Mouse (Mus musculus): ENCODE measurements around the gene Gm10644.
A peak's percentile ranks its signal among the peaks of the same experiment; 100 is the strongest.

Gene Gm10644

DNA sequence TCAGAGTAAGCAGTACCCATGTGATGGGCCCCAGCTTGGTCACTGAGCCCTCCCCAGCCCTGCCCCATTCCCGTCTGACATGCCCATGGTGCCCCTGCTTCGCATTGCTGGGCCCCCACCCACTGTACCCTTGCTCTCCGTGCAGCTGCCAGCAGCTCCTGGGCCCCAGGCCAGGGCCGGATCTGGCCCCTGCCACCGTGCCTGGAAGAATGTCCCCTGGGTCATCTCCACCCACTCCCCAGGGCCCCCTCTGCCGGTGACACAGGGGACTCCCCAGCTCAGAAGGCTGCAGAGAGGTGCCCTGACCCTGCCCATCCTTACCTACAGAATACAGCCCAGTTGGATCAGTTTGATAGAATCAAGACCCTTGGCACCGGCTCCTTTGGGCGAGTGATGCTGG, 25.8 kb upstream of the Gm10644 start:
- DNase-seq (ENCODE audit: low read depth, low spot score), result no peak

DNA sequence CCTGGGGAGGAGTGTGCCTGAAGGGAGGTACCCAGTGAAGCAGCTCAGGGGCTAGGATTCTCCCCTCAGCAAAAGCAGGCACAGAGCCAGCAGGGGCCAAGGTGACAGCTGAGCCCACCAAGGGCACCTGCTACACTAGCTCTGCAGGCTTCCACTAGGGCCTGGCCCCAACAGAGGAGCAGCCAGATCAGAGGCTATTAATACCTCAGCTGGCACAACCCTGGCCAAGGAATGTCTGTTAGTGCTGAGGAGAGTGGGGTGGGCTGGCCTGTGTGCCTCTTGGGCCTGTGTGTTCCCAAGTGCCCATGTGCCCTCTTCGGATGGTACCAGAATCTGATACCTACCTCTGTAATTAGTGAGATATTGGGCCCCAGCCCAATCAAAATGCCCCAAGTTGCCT, 25.2 kb upstream of the Gm10644 start:
- no peak for DNase-seq (ENCODE audit: low read depth, low spot score)

DNA sequence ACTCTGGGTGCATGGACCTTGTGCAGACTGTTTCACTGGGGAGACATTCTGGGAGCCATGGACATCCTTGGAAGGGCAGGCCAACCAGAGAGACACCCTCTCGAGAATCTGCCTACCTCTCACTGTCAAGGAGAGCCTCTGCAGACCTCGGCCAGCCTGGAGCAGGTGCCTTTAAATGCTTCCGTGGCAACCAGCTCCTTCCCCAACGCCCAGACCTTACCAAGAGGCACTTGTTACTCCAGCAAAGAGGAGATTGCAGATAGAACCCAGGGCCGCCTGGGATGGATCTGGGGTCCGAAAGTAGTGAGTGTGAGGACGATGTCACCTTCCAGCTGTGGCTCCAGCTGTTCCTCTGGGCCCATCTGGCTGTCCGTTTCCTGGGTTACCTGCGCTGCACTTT, 23.2 kb upstream of the Gm10644 start:
- no peak for DNase-seq (ENCODE audit: low read depth, low spot score)

DNA sequence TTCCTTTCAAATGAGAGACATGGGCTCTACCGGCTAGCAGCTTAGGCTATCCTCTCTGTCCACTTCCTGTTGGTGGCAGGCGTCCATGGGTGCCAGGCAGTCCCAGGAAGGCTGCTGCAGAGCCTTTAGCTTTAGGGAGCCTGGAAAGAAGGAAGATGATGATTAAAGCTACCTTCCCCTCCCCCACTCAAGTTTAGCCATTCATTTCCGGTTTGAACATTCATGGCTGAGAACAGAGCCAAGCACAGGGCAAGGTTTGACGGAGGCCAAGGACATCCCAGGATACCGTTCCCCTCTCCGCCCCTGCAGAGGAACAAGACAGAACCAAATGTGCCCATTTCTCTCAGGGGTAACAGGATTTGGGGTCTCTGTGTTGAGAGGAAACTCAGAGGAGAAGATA, 22.6 kb upstream of the Gm10644 start:
- DNase-seq (ENCODE audit: low read depth, low spot score), result no peak

DNA sequence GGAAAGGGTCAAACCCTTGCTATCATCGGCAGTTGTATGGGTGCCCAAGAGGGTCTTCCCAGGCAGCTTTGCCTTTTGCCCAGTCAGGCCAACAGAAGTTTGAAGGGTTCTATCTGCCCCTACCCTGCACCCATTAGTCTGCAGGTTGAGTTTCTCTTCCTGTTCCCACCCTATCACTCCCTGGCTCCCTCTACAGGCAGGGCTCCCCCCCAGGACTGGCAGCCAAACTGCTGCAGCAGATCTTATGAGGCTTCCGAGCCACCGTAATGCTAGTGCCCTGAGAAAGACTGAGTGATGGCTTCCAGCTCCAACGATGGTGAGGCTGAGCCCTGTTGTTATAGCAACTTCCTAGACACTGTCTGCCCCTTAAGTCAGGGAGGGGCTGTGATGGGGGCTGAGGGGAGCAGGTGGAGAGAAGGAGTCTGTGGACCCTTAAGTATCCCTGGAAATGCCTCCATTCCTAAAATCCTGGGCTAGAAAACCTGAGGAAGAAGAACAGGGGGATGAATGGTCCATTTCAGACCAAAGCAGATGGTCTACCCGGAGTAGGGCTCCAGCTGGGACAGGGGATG, 21.9 kb upstream of the Gm10644 start:
- DNase-seq (ENCODE audit: low read depth, low spot score), result no peak

DNA sequence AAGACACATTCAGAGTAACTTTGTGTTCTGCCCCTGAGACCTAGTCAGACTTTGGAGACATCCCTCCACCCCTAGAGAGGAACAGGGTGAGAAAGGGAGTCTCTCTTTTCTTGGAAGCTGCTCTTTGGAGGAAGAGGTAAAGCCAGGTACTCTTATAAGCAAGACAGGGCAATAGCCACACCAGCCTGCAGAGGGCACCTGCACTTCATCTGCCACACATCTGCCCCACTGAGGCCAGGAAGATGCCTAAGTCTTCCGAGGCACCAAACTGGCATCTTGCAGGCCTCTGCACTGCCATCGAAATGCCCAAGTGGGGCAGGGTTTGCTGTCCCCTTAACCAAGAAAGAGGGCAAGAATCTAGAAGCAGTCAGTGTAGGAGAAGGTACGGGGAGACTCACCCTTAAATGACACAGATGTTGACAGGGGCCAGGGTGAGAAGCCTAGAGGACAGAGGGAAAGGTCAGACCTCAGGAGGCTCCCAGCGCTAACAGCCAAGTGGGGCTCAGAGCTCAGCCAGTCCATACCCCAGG, 21.2 kb upstream of the Gm10644 start:
- DNase-seq (ENCODE audit: low read depth, low spot score), result no peak

DNA sequence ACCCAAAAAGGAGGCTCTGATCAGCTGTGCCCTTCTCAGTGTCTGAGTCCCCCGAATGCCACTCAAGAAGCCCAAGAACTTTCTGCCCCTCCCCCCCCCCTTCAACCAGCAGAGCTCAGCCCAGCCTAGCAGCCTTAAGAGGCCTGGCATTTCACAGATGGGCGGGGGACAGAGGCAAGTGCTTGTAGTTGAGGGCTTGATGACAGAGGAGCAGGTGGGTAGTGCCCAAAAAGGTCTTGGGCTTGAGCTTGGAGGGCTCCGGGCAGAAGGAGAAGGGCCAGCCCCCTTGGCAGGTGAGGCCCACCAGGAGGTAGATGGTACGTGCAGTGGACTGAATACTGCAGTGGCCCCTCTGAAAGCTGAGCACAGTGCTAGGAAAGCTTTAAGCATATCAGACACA, 19.5 kb upstream of the Gm10644 start:
- no peak for DNase-seq (ENCODE audit: low read depth, low spot score)

DNA sequence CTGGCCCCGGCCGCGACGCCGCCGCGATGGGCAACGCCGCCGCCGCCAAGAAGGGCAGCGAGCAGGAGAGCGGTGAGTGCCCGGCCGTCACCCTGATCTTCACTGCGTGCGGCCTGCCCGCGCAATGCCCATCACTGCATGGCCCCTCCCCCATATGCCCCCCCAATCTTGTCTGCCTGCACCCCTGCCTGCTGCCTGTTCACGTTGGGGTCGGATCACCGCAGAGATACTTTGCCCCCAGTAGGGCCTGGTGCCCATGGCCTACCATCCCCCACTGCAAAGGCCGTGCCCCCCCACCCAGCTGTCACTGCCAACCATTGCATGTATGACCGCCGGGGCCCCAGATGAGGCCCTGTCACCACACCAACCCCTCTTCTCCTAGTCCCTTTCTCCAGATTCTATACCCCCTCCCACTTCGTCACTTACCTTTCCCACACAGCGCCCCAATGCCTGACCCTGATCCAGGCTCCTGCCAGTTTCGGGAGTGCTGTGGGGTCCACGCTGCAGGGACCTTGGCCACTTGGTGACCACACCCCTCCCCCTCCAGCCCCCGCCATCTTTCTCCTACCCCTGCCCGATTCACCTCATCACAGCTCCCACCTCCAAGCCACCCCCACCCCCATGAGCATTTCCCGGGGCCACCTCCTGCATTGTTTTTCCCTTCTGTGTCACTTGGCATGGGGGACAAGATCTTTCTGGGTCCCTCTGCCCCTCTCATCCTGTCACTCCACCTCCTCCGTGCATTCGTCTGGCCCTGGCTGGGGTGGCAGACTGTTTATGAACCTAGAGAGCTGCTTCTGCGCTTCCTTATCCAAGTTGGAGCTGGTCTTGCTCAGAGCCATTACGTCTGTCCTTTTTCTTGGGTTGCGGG, 18.4 kb upstream of the Gm10644 start:
- no peak for DNase-seq (ENCODE audit: low read depth, low spot score)

DNA sequence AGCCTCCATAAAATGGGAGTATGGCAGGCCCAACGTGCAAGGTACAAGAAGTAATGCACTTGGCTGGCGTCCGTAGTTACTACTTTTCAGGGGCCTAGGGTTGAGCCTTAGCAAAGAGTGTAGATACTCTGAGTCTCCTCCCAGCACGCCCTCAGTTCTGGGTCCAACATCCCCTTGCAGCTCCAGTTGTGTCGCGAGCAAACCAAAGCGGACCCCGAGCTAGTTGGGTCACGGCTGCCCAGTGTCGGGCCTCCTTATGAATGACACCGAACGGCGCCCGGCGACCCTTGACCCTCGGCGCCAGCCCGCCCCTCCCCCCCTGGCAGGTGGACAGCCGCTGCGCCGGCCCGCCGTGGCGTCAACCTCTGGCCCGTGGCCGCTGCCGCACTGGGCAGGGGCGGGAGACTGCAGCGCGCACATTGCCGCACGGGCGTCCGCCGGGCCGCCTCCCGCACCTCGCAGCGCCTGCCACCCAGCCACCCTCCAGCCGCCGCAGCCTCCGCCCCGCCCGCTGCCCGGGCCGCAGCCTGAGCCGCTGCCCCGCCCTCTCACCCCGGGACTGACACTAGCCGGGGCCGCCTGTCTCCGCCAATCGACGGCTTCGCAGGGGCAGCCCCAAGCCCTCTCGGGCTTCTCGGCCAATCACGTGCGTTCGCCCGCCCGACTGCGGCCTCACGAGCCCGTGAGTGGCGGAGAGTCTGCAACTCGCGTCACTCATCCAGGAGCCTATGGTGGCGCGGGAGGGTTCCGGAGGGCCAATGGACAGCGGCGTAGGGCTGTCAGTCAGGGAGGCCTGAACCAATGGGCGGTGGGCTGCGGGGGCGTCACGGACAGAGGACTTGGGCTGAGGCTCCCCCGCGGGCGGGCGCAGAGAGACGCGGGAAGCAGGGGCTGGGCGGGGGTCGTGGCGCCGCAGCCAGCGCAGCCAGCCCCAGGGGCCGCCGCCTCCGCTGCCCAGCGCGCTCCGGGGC, 17.4 kb upstream of the Gm10644 start, which contains the start of gene Prkaca:
TSS of gene Prkaca (plus strand) at position 844 of the 971 bp plus-strand sequence.
- peak; percentile 99 for DNase-seq (ENCODE audit: low read depth, low spot score)

DNA sequence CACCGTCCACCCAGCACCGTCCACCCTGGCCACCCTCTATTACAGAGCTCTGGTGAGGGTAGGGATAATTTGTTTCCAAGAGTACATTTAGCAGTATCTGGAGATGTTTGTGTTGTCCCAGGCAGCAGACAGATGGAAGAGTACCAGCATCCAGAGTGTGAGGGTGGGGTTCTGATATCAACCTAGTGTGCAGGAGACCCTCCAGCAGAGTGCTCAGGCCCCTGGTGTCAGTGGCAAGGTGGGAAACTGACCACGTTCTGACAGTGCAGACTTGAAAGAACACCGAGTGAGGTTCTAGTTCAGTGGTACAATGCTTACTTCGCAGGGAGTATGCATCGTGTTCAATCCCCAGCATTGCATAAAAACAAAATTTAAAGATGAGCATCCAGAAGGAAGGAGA, 16.7 kb upstream of the Gm10644 start:
- no peak for DNase-seq (ENCODE audit: low read depth, low spot score)

DNA sequence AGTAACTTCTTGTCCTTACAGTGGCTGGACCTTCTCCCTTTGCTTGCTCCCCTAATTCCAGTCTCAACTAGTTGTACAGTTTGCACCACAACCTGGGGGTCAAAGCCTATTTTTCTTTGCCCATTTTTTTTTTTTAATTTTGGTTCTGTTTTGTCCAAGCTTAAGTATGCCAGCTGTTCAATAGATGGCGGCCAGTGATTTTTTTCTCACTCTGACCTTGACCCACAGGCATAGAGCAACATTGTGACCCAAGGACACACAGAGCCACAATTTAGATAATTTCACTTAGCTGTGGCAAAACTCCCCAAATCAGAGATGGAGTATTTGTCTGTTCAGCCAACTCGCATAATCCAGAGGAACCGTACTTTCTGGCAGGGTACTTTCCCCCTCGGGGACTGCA, 16.1 kb upstream of the Gm10644 start:
- no peak for DNase-seq (ENCODE audit: low read depth, low spot score)

DNA sequence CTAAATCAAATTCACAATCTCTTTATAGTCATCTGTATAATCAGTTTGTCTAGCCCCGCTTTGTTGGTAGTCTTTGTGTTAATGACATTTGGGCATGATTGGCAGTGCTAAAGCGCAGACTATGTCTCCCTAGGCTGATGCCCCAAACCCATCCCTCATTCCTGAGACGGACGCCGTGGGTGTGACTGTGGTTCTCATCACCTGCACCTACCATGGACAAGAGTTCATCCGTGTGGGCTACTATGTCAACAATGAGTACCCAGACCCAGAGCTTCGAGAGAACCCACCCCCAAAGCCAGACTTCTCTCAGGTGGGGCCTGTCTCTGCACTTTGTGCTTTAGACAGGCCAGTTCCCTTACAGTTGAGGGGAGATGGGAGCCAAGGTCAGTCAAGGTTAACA, 12.7 kb upstream of the Gm10644 start:
- DNase-seq (ENCODE audit: low read depth, low spot score), result no peak

DNA sequence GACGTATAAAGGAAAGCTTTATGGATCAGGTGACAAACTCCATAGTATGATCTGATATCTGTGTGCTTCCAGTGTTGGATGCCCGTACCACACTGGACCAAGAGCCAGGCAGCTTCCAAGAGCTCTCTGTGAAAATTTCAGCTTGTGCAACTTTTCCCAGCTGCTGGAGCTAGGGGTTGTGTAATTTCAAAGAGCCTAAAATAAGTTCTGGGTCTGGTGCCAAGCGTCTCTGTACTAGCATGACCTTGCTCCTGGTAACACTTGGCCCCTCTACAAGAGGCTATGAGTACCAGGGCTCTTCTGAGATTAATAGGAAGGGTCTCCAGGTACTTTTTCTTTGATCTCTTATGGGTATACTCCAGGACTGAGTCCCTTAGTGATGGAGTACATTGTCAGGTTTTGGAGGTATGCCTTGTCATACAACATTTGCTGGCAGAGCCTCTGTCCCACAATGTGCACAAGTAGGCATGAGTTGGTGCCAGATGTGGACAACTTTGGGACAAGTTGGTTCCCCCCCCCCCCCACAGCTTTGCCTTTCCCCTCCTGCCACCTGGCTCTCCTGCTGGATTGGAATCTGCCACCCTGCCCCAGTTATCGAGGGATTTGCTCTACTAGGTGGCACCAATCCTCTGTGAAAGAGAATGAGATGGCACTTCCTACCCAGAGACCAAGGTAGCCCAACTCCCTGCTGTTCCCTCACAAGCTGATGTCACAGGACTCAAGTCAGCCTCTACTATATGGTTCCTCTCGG, 9.2 kb upstream of the Gm10644 start:
- DNase-seq (ENCODE audit: low read depth, low spot score), result no peak

DNA sequence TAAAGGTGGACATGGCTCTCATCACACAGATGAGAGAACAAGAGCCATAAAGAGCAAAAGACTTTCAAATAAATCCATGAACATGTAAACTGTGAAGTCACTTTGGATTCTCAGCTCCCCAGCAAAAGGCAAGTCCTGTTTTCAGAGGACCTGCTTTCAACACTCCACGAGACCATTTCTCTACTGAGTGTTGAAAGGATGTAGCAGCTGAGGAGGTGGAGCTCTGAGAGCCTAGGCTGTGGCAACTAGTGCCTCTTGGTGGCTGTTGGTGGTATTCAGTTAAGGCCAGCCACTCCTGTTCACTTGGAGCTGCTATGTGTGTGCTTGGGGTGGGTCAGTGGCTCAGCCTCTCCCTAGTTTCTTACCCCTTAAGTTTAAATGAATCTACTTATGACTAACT, 1.8 kb upstream of the Gm10644 start:
- DNase-seq (ENCODE audit: low read depth, low spot score), result no peak

DNA sequence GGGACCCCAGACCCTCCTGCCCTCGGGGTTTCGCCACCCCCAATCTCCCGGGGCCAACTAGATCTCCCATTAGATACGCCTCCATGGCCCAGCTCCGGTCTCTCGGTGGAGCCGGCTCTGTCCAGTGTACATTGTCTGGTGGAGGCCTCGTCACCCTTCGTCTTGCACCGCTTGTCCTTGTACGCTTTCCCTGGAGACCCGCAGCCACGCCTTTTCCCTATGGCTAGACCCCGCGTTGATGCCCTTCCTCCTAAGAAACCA, 883 bp upstream of the Gm10644 start:
- DNase-seq (ENCODE audit: low read depth, low spot score), result no peak

DNA sequence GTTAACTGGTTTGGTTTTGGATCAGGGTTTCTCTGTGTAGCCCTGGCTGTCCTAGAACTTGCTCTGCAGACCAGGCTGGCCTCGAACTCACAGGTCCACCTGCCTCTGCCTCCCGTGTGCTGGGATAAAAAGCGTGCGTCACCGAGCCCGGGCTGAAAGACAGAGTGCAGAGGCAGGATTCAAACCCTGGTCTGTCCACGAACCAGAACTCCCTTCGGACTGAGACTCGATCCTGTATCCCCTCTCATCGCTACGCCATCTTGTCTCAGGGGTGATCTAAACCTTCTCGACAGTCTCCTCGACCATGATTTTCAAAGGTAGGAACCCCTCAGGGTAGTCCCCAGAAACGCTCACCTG, 278 bp downstream of the Gm10644 start:
- DNase-seq (ENCODE audit: low read depth, low spot score), result no peak

DNA sequence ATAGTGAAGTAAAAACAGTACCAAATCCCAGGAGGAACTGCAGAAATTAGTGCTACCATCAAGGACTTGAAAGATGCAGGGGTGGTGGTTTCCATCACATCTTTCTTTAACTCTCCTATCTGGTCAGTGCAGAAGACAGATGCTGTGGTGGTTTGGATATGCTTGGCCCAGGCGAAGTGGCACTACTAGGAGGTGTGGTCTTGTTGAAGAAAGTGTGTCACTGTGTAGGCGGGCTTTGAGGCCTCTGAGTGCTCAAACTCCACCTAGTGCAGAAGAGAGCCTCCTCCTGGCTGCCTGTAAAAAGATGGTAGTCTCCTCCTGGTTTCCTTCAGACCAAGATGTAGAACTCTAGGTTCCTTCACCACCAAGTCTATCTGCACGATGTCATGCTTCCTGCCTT, 9.5 kb downstream of the Gm10644 start:
- DNase-seq (ENCODE audit: low read depth, low spot score), result no peak

DNA sequence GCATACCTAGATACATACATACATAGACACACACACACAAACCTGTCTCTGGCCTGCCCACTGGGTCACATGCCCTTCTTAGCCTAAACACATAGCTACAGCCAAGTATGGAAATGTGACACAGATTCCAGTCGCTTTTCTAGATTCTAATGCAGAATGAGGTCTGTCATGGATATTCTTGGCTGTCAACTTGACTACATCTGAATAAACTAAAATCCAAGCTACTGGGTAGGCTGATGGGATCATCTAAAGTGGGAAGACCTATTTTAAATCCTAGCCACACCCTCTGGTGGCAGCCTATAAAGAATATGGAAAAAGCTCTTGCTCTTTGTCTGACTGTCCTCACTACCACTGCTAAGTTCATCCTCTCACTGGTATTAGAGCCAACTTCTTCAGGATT, 12.6 kb downstream of the Gm10644 start:
- DNase-seq (ENCODE audit: low read depth, low spot score), result no peak

DNA sequence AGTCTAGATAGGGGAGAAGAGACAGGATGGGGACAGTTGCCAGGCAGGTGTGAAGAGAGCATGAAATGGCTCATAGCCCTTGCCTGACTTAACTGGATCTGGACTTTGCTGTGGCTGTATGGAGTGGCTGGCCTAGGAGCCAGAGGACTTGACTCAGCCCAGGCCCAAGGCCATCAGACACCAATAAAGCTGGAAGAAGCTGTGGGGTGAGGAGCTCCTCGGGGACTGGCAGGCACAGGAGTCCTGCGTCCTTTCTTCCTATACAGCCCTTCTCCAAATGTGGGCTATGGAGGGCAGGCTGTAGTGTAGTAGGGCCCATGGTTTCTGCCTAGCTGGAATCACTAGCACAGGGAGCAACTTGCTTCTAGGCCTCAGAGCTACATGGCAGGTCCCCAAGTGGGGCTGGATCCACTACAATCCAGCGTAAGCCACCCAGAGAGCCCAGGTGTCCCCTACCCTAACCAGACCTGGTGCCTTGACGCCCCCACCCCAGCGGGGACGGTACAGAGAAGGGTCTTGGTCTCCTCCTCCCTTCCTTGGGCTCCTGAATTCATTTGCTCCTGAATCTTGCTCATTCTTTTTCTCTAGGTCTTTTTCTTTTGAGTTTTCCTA, 13.8 kb downstream of the Gm10644 start:
- DNase-seq (ENCODE audit: low read depth, low spot score), result no peak

DNA sequence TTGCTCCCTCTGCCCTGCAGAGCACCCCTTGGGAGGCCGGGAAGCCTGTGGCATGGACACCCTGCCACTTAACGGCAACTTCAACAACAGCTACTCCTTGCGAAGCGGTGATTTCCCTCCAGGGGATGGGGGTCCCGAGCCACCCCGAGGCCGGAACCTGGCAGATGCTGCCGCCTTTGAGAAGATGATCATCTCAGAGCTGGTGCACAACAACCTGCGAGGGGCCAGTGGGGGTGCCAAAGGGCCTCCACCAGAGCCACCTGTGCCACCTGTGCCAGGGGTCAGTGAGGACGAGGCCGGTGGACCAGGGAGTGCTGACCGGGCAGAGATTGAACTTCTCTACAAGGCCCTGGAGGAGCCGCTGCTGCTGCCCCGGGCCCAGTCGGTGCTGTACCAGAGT, 16.7 kb downstream of the Gm10644 start:
- DNase-seq (ENCODE audit: low read depth, low spot score), result no peak

DNA sequence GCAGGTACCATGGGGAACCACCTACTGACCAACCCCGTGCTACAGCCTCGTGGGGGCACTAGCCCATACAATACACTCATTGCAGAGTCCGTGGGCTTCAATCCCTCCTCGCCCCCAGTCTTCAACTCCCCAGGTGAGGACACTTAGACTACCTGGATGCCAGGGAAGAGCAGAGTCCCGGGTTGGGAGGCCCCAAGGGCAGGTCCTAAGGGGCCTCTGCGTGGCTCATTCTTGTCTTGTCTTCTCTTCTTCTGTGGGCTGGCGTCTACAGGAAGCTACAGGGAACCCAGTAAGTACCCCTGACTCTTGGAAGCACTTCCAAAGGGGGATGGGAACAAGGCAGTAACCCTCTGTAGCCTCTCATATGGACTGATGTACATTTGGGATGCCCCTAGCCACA, 17.4 kb downstream of the Gm10644 start:
- DNase-seq (ENCODE audit: low read depth, low spot score), result no peak

All from WW6 (cell line).